Comparison of ENCODE assay signal across 8 mouse cellular contexts in the genomic region with DNA sequence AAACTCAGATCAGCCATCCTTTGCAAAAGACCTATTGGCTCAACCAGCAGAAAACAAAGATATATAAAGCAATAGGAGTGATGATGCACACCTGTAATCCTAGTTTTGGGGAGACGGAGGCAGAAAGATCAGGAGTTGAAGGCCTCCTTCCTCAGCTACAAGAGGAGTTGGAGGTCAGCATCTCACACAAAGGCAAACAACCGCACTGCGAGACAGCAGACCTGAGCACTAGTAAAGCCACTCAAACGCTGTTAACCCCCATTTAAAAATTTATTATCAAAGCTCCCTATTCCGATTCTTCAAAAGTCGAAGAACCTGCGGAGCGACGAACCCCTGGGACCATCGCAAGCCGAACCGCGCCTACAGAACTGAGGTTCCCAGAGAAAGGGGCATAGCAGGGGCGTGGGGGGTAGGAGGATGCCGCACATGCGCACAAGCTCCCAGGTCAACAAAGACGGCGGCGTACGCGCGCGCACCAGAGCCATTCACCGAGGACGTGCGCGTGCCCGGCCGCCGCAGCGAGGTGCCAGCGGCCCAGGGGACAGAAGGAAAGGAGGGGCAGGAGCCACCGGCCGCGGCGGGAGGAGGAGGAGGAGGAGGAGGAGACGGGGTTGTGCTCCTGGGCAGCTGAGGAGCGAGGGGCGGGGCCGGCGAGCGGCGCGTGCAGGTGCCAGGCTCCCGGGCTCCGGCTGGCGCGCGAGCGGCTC. TPM values are rescaled to one million over a fixed set of nuclear protein-coding genes. Genes with fewer than 3 reads are reported as not detected.
DNase-seq lines count a peak whose midpoint lies in the region; ATAC-seq lines count a peak whose summit lies in the region.

No protein-coding gene starts in this region.

- WGBS in intestine, embryonic 14.5 days = under 1% methylated on average over 44 of the region's 50 CpGs

- ATAC-seq in intestine, embryonic 14.5 days (replicated peaks; ENCODE audit: low FRiP score, low TSS enrichment, low read depth) = peak; percentile 94

- H3K27ac ChIP-seq in intestine, embryonic 14.5 days (ENCODE audit: low read depth) = peak overlapping the region; percentile 95

- peak overlapping the region; percentile 97 for H3K4me3 ChIP-seq in intestine, embryonic 14.5 days (ENCODE audit: low read depth, low read length)

- H3K27me3 ChIP-seq in intestine, embryonic 14.5 days (replicated peaks; ENCODE audit: control insufficient read depth, insufficient read depth, low read length) = no peaks in the 10 kb centered on the region

- no peaks in the 10 kb centered on the region for H3K36me3 ChIP-seq in intestine, embryonic 14.5 days (ENCODE audit: control insufficient read depth, insufficient read depth, low read length)

- peak overlapping the region; percentile 94 for H3K9ac ChIP-seq in intestine, embryonic 14.5 days (ENCODE audit: low read length)

- peaks cover 25% of the 10 kb centered on the region for H3K4me1 ChIP-seq in intestine, embryonic 14.5 days (replicated peaks; ENCODE audit: control insufficient read depth, insufficient read depth, low read length)

- intact Hi-C loops in gastrocnemius, postnatal 14 days (cut with DNase I; ENCODE audit: low total_unique reads) = loop anchor here (10.0 kb wide), 1 partner anchor 56 kb away; the partner anchor contains the start of gene Slc30a6
- intact Hi-C loops in left cerebral cortex, postnatal 14 days (cut with DNase I) = no loop called here

- no peaks in the 10 kb centered on the region for H3K9me3 ChIP-seq in intestine, embryonic 14.5 days (ENCODE audit: control insufficient read depth, low read length)

- DNase-seq in adrenal gland, adult (ENCODE audit: inconsistent age in 2 of 2, low spot score in 1 of 2) = peak; percentile 97 to 98
- DNase-seq in embryo, embryonic 10.5 days (ENCODE audit: low spot score) = peak; percentile 97
- peak; percentile 95 for DNase-seq in gastrocnemius, postnatal 14 days
- peak; percentile 95 for DNase-seq in intestine, embryonic 14.5 days (ENCODE audit: low spot score)
- peak; percentile 94 to 96 for DNase-seq in left cerebral cortex, postnatal 14 days (ENCODE audit: low spot score in 2 of 2)
- DNase-seq in mesoderm, embryonic 11.5 days (ENCODE audit: low read depth, low spot score) = peak; percentile 97
- peak; percentile 91 for DNase-seq in right cerebral cortex, postnatal 36 days (ENCODE audit: low spot score in 2 of 2)
- DNase-seq in yolk sac, embryonic 10.5 days (ENCODE audit: low spot score) = peak; percentile 94

- H3K4me2 ChIP-seq in intestine, embryonic 14.5 days (ENCODE audit: low read length) = peak overlapping the region; percentile 79

RNA-seq across cellular contexts. Expression of gene Spast, which starts 0.4 kb away (rescaled TPM):
- total RNA-seq in gastrocnemius, postnatal 14 days (2021) = 10 to 100 TPM; 37.2 to 42.2 TPM
- 17.3 and 19.3 TPM in 2 replicates for polyA plus RNA-seq in intestine, embryonic 14.5 days (2014; fragmentation: Nextera tagmentation; extraction: Ambion mirVana)
- total RNA-seq in left cerebral cortex, postnatal 14 days (2021) = 10 to 100 TPM; 61.4 to 70.0 TPM

RNA-seq across cellular contexts. Expression of gene Dpy30, which starts 14.6 kb away (rescaled TPM):
- 10 to 100 TPM; 61.1 to 68.6 TPM for total RNA-seq in gastrocnemius, postnatal 14 days (2021)
- polyA plus RNA-seq in intestine, embryonic 14.5 days (2014; fragmentation: Nextera tagmentation; extraction: Ambion mirVana) = 239 and 242 TPM in 2 replicates
- 10 to 100 TPM; 50.0 to 57.8 TPM for total RNA-seq in left cerebral cortex, postnatal 14 days (2021)

RNA-seq across cellular contexts. Expression of gene Memo1, which starts 43.1 kb away (rescaled TPM):
- total RNA-seq in gastrocnemius, postnatal 14 days (2021) = 10 to 100 TPM; 52.2 to 60.6 TPM
- polyA plus RNA-seq in intestine, embryonic 14.5 days (2014; fragmentation: Nextera tagmentation; extraction: Ambion mirVana) = 86.7 and 92.9 TPM in 2 replicates
- total RNA-seq in left cerebral cortex, postnatal 14 days (2021) = 10 to 100 TPM; 53.1 to 60.0 TPM

RNA-seq across cellular contexts. Expression of gene Slc30a6, which starts 57.0 kb away (rescaled TPM):
- 1 to 10 TPM; 6.6 to 7.1 TPM for total RNA-seq in gastrocnemius, postnatal 14 days (2021)
- 37.4 and 39.4 TPM in 2 replicates for polyA plus RNA-seq in intestine, embryonic 14.5 days (2014; fragmentation: Nextera tagmentation; extraction: Ambion mirVana)
- 10 to 100 TPM; 18.1 to 19.3 TPM for total RNA-seq in left cerebral cortex, postnatal 14 days (2021)

Comparison
In these comparisons a context has a peak if more than half of its experiments do, and no peak if none do; other contexts are left out.
1. Peak in every context shown above with its lines: DNase-seq, ATAC-seq, H3K4me3 ChIP-seq and H3K27ac ChIP-seq.